Mouse (Mus musculus) skeletal muscle tissue, adult 2 months (tissue): ENCODE measurements around the gene Magee2.
"Not testable (repeated sequence)": the region's sequence is repeated elsewhere in the genome, so short reads cannot be mapped to it uniquely, and the experiment has no call there.

Experiments used
- DNase-seq: peaks from one replicate; pipeline ENCODE4 v3.0.0-alpha.2; 2012; ENCODE audit warnings: low read depth, low spot score

Magee2 gene

GRCm38 (mm10) chrX:104856751-104857341 lies at the start of gene Magee2:
TSS of gene Magee2 (minus strand) at chrX:104857267.
- DNase-seq = no peak

- DNase-seq = no peak
Measured at GRCm38 (mm10) chrX:104853610-104854009, 3.5 kb downstream of the Magee2 start.

GRCm38 (mm10) chrX:104817583-104817982 lies 39.5 kb downstream of the Magee2 start:
- not testable (repeated sequence) for DNase-seq

- DNase-seq = not testable (repeated sequence)
Measured at GRCm38 (mm10) chrX:104816987-104817386, 40.1 kb downstream of the Magee2 start.

- DNase-seq = not testable (repeated sequence)
Measured at GRCm38 (mm10) chrX:104813704-104814103, 43.4 kb downstream of the Magee2 start.
